Mouse (Mus musculus): ENCODE results near the gene Scgb1b29. TPM values are rescaled to one million over a fixed set of nuclear protein-coding genes. Genes with fewer than 3 reads are reported as not detected.

Scgb1b29 gene
- polyA plus RNA-seq (2015; fragmentation: Illumina TruSeq; extraction: RNeasy Lipid Tissue Mini Kit (QIAGEN cat#74804); ENCODE audit: insufficient read depth, low replicate concordance), result not detected

GRCm38 (mm10) chr7:32441241-32441640 is at the start of gene Scgb1b29:
Gene Scgb1b29 (plus strand): TSS chr7:32441541.

Other genes starting within 250 kb of the Scgb1b29 start
- gene Scgb2b11, start 230.4 kb upstream of the Scgb1b29 start, polyA plus RNA-seq (2015; fragmentation: Illumina TruSeq; extraction: RNeasy Lipid Tissue Mini Kit (QIAGEN cat#74804); ENCODE audit: insufficient read depth, low replicate concordance), result not detected
- gene Scgb1b11, start 218.7 kb upstream of the Scgb1b29 start, polyA plus RNA-seq (2015; fragmentation: Illumina TruSeq; extraction: RNeasy Lipid Tissue Mini Kit (QIAGEN cat#74804); ENCODE audit: insufficient read depth, low replicate concordance), result not detected
- gene Scgb2b12, start 114.3 kb upstream of the Scgb1b29 start, polyA plus RNA-seq (2015; fragmentation: Illumina TruSeq; extraction: RNeasy Lipid Tissue Mini Kit (QIAGEN cat#74804); ENCODE audit: insufficient read depth, low replicate concordance), result not detected
- gene Scgb1b12, start 107.4 kb upstream of the Scgb1b29 start, polyA plus RNA-seq (2015; fragmentation: Illumina TruSeq; extraction: RNeasy Lipid Tissue Mini Kit (QIAGEN cat#74804); ENCODE audit: insufficient read depth, low replicate concordance), result not detected